Mouse (Mus musculus): ENCODE data around the gene Mib2.

Mib2 gene

GRCm38 (mm10) chr4:155613264-155613663 lies 55.7 kb downstream of the Mib2 start:
- DNase-seq: no peak

GRCm38 (mm10) chr4:155611860-155612259 lies 57.1 kb downstream of the Mib2 start:
- no peak for DNase-seq

GRCm38 (mm10) chr4:155606825-155607224 lies 62.2 kb downstream of the Mib2 start:
- DNase-seq: no peak

GRCm38 (mm10) chr4:155605132-155605531 lies 63.9 kb downstream of the Mib2 start:
- DNase-seq: no peak

Data from cerebellum, postnatal 36 days (tissue).